ENCODE assay signal across 16 mouse cellular contexts in genomic region chr5:58559816-58560215, GRCm38 (mm10).
"Had no signal": no experiment of that assay in that cellular context is flagged by ENCODE, and none has a peak within 500 bp of the region (broad histone marks: within the 10 kb centered on the region; RNA-seq: fewer than 3 reads in every experiment).

No protein-coding gene starts in this region.

- H3K9me3 ChIP-seq: liver, embryonic 15.5 days; megakaryocyte, embryonic 14.5 days; midbrain, embryonic 15.5 days; neural tube, embryonic 12.5 days; stomach, embryonic 15.5 days had no signal

- DNase-seq: liver, postnatal 0 days; lung, adult 2 months; lung, postnatal 14 days; lung, postnatal 36 days; right cerebral cortex, postnatal 14 days; thymus, adult 2 months; thymus, postnatal 25 days; thymus, postnatal 4 days had no signal

- H3K4me1 ChIP-seq: liver, embryonic 15.5 days; megakaryocyte, embryonic 14.5 days; midbrain, embryonic 15.5 days; neural tube, embryonic 12.5 days; stomach, embryonic 15.5 days had no signal

- H3K36me3 ChIP-seq: liver, embryonic 15.5 days; midbrain, embryonic 15.5 days; neural tube, embryonic 12.5 days; stomach, embryonic 15.5 days had no signal

- H3K4me2 ChIP-seq: liver, embryonic 15.5 days; midbrain, embryonic 11.5 days; midbrain, embryonic 15.5 days; neural tube, embryonic 12.5 days; stomach, embryonic 15.5 days had no signal

- ATAC-seq: liver, postnatal 0 days; midbrain, embryonic 15.5 days had no signal

- H3K27ac ChIP-seq: liver, embryonic 15.5 days; macrophage; midbrain, embryonic 15.5 days; neural tube, embryonic 12.5 days; stomach, embryonic 15.5 days; stomach, postnatal 0 days had no signal

- H3K4me3 ChIP-seq: liver, embryonic 15.5 days; megakaryocyte, embryonic 14.5 days; midbrain, embryonic 15.5 days; neural tube, embryonic 12.5 days; stomach, embryonic 15.5 days had no signal

- H3K9ac ChIP-seq: liver, embryonic 15.5 days; liver, postnatal 0 days; midbrain, embryonic 15.5 days; neural tube, embryonic 12.5 days; stomach, embryonic 15.5 days had no signal

- H3K27me3 ChIP-seq: liver, embryonic 15.5 days; megakaryocyte, embryonic 14.5 days; midbrain, embryonic 15.5 days; neural tube, embryonic 12.5 days; stomach, embryonic 15.5 days had no signal
